Mouse (Mus musculus): ENCODE results near the gene Rpl41.

Rpl41 gene

GRCm38 (mm10) chr10:128548947-128549681, at the start of gene Rpl41:
Rpl41 (minus strand) TSS chr10:128549305.
- DNase-seq = peak; percentile 94

GRCm38 (mm10) chr10:128598476-128598875, 49.4 kb upstream of the Rpl41 start:
- no peak for DNase-seq

GRCm38 (mm10) chr10:128592797-128593196, 43.7 kb upstream of the Rpl41 start:
- DNase-seq = no peak

DNA sequence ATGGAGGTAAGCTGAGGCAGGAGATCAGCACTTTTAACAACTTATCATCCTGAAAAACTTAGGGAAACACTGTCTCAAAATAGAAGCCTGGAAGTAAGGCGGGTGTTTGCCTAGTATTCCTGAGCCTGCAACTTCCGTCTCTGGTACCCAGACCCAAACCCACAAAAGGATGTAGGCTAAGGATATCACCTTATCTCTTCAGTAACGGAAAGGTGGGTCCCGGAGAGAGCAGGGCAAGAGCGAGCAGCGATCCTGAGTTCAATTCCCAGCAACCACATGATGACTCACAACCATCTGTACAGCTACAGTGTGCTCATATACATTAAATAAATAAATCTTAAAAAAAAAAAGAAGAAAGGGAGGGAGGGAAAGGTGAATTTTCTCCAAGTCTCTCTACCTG, 42.3 kb upstream of the Rpl41 start:
- DNase-seq = no peak

DNA sequence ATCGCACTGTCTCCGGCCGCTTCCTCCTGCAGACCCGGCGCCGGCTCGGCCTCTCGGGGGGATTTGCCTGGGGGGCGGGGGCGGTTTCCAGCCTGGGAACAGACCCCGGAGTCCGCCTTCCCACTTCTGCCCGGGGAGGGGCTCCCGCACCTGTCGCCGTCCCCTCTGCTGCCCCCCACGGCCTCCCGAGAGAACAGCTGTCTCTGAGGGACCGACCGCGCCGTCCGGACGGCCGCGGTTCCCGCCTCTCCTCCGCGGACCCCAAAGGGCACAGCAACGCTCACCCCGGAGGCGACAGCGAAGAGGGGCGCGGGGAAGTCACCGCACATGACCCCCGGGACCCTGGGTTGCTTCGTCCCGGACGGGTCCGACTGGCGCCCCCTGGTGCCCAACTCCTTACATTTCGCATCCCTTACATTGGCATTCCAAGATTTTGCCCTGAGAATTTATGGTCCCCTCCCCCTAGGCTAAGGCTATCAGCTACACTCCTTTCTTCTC, 41.1 kb upstream of the Rpl41 start:
- DNase-seq = peak; percentile 69

GRCm38 (mm10) chr10:128589464-128590192, 40.5 kb upstream of the Rpl41 start, which contains the start of gene Erbb3:
Erbb3 (minus strand) TSS chr10:128589652.
- peak; percentile 46 for DNase-seq

GRCm38 (mm10) chr10:128588775-128589463, 39.8 kb upstream of the Rpl41 start:
- DNase-seq = no peak

GRCm38 (mm10) chr10:128588136-128588535, 39.0 kb upstream of the Rpl41 start:
- no peak for DNase-seq

DNA sequence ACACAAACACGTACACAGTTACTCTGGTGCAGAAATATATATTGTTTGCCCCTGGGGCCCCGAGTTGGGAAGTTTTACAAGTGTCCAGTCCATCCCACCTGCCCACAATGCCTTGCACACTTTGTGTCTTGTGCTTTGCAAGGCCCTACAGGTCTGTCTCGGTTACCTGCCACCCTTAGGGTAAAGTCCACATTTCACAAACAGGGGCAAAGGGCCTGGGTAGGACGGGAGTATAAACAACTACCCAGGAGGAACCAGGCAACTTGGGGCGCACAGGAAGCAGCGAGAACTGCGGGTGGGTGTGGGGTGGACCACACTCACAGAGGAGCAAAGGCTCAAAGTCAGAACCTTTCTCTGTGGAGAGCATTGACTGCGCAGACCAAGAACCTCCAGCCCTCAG, 38.6 kb upstream of the Rpl41 start:
- peak; percentile 49 for DNase-seq

- DNase-seq = peak; percentile 73
Observed at GRCm38 (mm10) chr10:128587120-128587519, 38.0 kb upstream of the Rpl41 start.

DNA sequence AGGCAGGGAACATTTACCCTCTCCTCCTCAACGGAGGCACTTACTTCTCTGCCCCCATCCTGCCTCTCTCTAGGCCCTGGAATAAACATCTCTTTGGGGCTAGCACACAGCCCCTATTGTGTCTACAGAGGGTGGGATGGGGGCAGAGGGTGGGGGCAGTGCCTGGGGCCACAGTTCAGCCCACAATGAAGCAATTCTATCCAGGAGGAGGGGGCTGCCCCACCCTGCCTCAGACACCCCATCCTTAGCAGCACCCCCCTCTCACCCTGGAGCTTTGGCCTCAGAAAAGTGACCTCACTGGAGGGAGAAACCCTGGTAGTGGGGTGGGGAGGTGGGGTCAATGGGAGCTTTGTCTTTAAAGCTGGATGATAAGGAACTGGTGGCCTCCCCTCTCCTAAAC, 37.4 kb upstream of the Rpl41 start:
- DNase-seq = no peak

- peak; percentile 61 for DNase-seq
Observed at GRCm38 (mm10) chr10:128584386-128584785, 35.3 kb upstream of the Rpl41 start.

GRCm38 (mm10) chr10:128583644-128584043, 34.5 kb upstream of the Rpl41 start:
- DNase-seq = no peak

- peak; percentile 48 for DNase-seq
Observed at GRCm38 (mm10) chr10:128579731-128580130, 30.6 kb upstream of the Rpl41 start.

- no peak for DNase-seq
Observed at GRCm38 (mm10) chr10:128579298-128579697, 30.2 kb upstream of the Rpl41 start.

DNA sequence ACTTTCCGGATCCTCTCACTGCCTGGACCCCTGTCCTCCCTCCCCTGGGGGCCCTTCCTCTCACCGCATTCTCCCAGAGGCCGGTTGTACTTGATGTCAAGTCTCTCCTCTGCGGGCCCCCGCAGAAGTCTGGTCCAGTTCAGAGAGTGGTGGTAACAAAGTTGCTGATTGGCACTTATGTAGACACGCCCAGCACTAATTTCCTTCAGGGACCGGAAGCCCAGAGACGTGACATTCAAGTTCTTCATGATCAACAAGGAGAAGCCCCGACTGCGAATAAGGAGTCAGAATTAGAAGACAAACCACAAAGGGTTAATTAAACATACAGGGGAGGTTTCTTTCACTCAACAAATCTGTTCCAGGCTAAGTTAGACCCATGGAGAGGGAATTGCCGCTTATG, 29.2 kb upstream of the Rpl41 start:
- no peak for DNase-seq

GRCm38 (mm10) chr10:128575063-128575462, 26.0 kb upstream of the Rpl41 start:
- no peak for DNase-seq

GRCm38 (mm10) chr10:128565788-128566531, 16.9 kb upstream of the Rpl41 start, which contains the start of gene Pa2g4:
Pa2g4 (minus strand) TSS chr10:128565987.
- peak; percentile 95 for DNase-seq

DNA sequence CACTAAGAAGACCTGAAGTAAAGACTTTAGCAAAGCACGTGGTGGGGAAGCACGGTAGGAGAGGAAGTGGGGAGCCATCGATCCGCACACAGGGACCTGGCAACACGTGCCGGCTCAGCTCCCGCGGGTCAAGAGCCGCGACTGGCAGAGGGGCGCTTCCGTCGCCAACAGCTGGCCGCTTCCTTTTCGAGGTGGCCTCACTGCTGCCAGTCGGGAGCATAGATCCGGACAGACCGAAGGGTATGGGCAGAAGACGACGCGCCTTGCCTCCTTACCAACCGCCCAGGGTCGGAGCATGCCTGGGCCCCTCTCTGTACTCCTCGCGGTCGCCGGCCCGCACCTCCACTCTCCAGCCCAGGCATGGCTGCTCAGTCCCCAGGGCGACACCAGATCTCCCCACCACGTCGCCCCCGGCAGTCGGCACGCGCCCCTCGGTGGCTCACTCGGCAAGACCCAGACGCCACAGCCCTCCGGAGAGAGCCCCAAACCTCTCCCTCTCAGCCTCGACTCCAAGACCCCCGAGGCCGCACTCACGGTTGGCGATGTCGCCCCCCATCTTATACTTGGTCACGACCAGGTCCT, 16.2 kb upstream of the Rpl41 start:
- DNase-seq = peak; percentile 57

DNA sequence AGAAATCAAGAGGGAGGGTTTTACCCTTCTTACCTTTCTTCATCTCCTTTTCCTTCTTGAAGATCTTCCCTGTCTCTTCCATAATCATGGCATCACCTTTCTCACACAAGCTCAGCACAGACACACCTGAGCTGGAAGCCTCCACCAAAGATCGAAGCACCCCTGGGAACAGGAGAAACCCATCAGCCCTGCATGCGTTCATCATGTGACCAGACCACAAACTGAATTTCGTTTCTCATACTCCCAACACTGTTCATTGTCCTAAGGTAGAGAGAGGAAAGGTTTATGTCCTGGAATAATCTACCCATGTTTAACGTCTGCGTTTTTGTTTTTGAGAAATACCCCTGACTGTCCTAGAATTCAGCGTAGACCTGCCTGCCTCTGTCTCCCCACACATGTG, 14.4 kb upstream of the Rpl41 start:
- no peak for DNase-seq

DNA sequence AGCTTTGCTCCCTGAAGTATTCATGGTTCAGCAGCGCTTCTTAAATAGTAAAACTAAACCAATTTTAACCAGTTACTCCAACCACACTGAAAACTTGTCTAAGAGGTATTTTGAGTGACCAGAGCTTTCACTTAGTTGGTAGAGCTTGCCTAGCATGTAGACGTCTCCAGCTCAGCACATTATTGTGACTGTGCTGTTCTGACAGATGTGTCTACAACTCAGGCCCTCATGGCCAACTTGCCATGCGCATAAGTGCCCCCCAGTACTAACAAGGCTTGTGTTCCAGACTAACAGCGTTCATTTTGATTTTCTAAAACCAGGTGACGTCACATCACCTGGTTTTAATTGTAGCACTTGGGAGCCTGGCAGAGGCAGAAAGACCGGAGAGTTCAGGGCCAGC, 7.9 kb upstream of the Rpl41 start:
- no peak for DNase-seq

DNA sequence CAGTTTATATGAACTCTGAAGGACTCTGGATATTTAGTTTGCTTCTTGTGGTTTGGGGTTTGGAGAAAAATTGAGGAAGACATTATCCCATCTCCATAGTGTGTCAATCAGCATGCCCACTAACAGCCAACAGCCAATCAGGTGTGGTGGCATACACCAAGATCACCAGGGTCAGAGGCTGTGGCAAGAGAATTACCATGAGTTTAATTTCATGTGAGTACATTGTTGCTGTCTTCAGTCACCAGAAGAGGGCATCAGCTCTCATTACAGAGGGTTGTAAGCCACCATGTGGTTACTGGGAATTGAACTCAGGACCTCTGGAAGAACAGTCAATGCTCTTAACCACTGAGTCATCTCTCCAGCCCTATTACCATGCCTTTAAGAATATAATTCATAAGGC, 7.2 kb upstream of the Rpl41 start:
- DNase-seq = no peak

All from thymus, postnatal 14 days (tissue).